In genomic region chr12:107998746-107999145, GRCm38 (mm10) we compare ENCODE assay signal across 8 mouse cellular contexts. TPM values are rescaled to one million over a fixed set of nuclear protein-coding genes. Genes with fewer than 3 reads are reported as not detected.
A peak's percentile ranks its signal among the peaks of the same experiment; 100 is the strongest.
DNase-seq lines count a peak whose midpoint lies in the region; ATAC-seq and TF ChIP-seq lines count a peak whose summit lies in the region.

No protein-coding gene starts in this region.

- peaks cover 27% of the 10 kb centered on the region for H3K4me1 ChIP-seq in forebrain, embryonic 11.5 days (replicated peaks; ENCODE audit: control insufficient read depth, insufficient read depth, low read length)
- H3K4me1 ChIP-seq in lung, embryonic 14.5 days (ENCODE audit: insufficient read depth): no peaks in the 10 kb centered on the region
- peaks cover 30% of the 10 kb centered on the region for H3K4me1 ChIP-seq in thymus, adult 2 months (replicated peaks; ENCODE audit: control insufficient read depth, insufficient read depth, low read length)

- peak overlapping the region; percentile 11; the same call in 1 of the 2 replicates for H3K4me3 ChIP-seq in forebrain, embryonic 11.5 days (ENCODE audit: low read depth, low read length)
- H3K4me3 ChIP-seq in lung, embryonic 14.5 days (ENCODE audit: low read depth, low read length): no peak overlapping the region
- peak overlapping the region; percentile 34 for H3K4me3 ChIP-seq in thymus, adult 2 months (ENCODE audit: control insufficient read depth, insufficient read depth, low read length)

- peak overlapping the region; percentile 31; the same call in 1 of the 2 replicates for H3K4me2 ChIP-seq in forebrain, embryonic 11.5 days (ENCODE audit: low read depth, low read length, severe bottlenecking)
- peak overlapping the region; percentile 27; the same call in 1 of the 2 replicates for H3K4me2 ChIP-seq in lung, embryonic 14.5 days

- TF ChIP-seq POLR2A in thymus, adult 2 months (IDR thresholded peaks at IDR 0.05; ENCODE audit: control insufficient read depth, extremely low read depth, insufficient read depth, low read length, poor library complexity): no peak

- ATAC-seq in forebrain, embryonic 11.5 days (replicated peaks; ENCODE audit: low FRiP score): no peak
- ATAC-seq in lung, embryonic 14.5 days (ENCODE audit: insufficient read depth): 0 out of 2 replicates have a peak, but pooled peaks have one; percentile 48

- DNase-seq in CD4-positive, CD25-positive, alpha-beta regulatory T cell, adult 2 months (ENCODE audit: low read depth, low spot score): peak; percentile 96
- DNase-seq in brain, adult 2 months (ENCODE audit: low read depth, low spot score): peak; percentile 87
- peak; percentile 94 for DNase-seq in forebrain, embryonic 11.5 days (ENCODE audit: low spot score)
- DNase-seq in heart, postnatal 36 days: peak; percentile 72 to 78
- peak; percentile 87 for DNase-seq in layer of hippocampus, adult 11-12 months (ENCODE audit: low spot score)
- peak; percentile 95 for DNase-seq in lung, embryonic 14.5 days
- DNase-seq in ovary, postnatal 10 days (ENCODE audit: low spot score): peak; percentile 75
- DNase-seq in thymus, adult 2 months: peak; percentile 93

- TF ChIP-seq CTCF in lung, embryonic 14.5 days (IDR thresholded peaks at IDR 0.05; ENCODE audit: low read depth): peak; percentile 99
- TF ChIP-seq CTCF in thymus, adult 2 months (IDR thresholded peaks at IDR 0.05; ENCODE audit: borderline replicate concordance, control insufficient read depth, extremely low read depth, insufficient read depth, low read length, poor library complexity): peak; percentile 99

- H3K27me3 ChIP-seq in forebrain, embryonic 11.5 days (ENCODE audit: control insufficient read depth, insufficient read depth, low read length): no peaks in the 10 kb centered on the region
- H3K27me3 ChIP-seq in lung, embryonic 14.5 days (ENCODE audit: insufficient read depth, low read length): peaks cover 56% of the 10 kb centered on the region
- no peaks in the 10 kb centered on the region for H3K27me3 ChIP-seq in thymus, adult 2 months (ENCODE audit: control insufficient read depth, insufficient read depth, low read length)

- 0 out of 2 replicates have a peak overlapping the region, but pooled peaks have one; percentile 20 for H3K9ac ChIP-seq in forebrain, embryonic 11.5 days (ENCODE audit: low read length)
- no peak overlapping the region for H3K9ac ChIP-seq in lung, embryonic 14.5 days

- no peaks in the 10 kb centered on the region for H3K36me3 ChIP-seq in forebrain, embryonic 11.5 days (ENCODE audit: control insufficient read depth, insufficient read depth, low read length)
- H3K36me3 ChIP-seq in lung, embryonic 14.5 days (ENCODE audit: insufficient read depth): no peaks in the 10 kb centered on the region
- peaks cover 9% of the 10 kb centered on the region for H3K36me3 ChIP-seq in thymus, adult 2 months (ENCODE audit: control insufficient read depth, insufficient read depth, low read length)

- no peaks in the 10 kb centered on the region for H3K9me3 ChIP-seq in forebrain, embryonic 11.5 days (ENCODE audit: control insufficient read depth, low read length)
- no peaks in the 10 kb centered on the region for H3K9me3 ChIP-seq in lung, embryonic 14.5 days (ENCODE audit: low read depth, low read length)

- H3K27ac ChIP-seq in forebrain, embryonic 11.5 days (ENCODE audit: low read depth, low read length): no peak overlapping the region
- H3K27ac ChIP-seq in lung, embryonic 14.5 days (ENCODE audit: low read depth): no peak overlapping the region
- H3K27ac ChIP-seq in thymus, adult 2 months (ENCODE audit: control insufficient read depth, insufficient read depth, low read length): peak overlapping the region; percentile 76; the same call in 1 of the 2 replicates

- intact Hi-C loops in heart, postnatal 36 days (cut with DNase I): loop anchor here (1.0 to 10.0 kb wide), 3 partner anchors 534 to 912 kb away; no protein-coding TSS in a partner anchor

- WGBS in forebrain, embryonic 11.5 days: 2% methylated on average over 20 of the region's 20 CpGs
- under 1% methylated on average over 20 of the region's 20 CpGs for WGBS in lung, embryonic 14.5 days
- WGBS in thymus, adult 2 months: under 1% methylated on average over 20 of the region's 20 CpGs

RNA-seq across cellular contexts. Expression of gene Bcl11b, which starts 4.7 kb away (rescaled TPM):
- 19.4 and 24.2 TPM in 2 replicates for polyA plus RNA-seq in forebrain, embryonic 11.5 days (2014; fragmentation: Nextera tagmentation; extraction: Ambion mirVana)
- under 1 TPM; 0.76 to 0.86 TPM for total RNA-seq in heart, postnatal 36 days (2021)
- polyA plus RNA-seq in lung, embryonic 14.5 days (2014; fragmentation: Nextera tagmentation; extraction: Ambion mirVana): 4.0 and 4.4 TPM in 2 replicates
- polyA plus RNA-seq in thymus, adult 2 months (2012; rRNA removed): 346 and 564 TPM in 2 replicates

Comparison
In these comparisons a context has a peak if more than half of its experiments do, and no peak if none do; other contexts are left out.
1. RNA of gene Bcl11b, which starts 4.7 kb away (polyA plus RNA-seq): 346 to 564 TPM in thymus, adult 2 months; 19.4 to 24.2 TPM in forebrain, embryonic 11.5 days and 4.0 to 4.4 TPM in lung, embryonic 14.5 days; every median in the first group is over 10 times any median in the second.
2. Peak in every context shown above with its lines, with median percentiles within 50 percentile points of each other: DNase-seq.